Mouse (Mus musculus): ENCODE results near the gene Timeless. TPM values are rescaled to one million over a fixed set of nuclear protein-coding genes. Genes with fewer than 3 reads are reported as not detected.
"Not testable (repeated sequence)": the region's sequence is repeated elsewhere in the genome, so short reads cannot be mapped to it uniquely, and the experiment has no call there.

The Timeless gene
- total and polyA plus RNA-seq, 3 experiments = 2.8 to 7.2 (median 4.8) TPM

DNA sequence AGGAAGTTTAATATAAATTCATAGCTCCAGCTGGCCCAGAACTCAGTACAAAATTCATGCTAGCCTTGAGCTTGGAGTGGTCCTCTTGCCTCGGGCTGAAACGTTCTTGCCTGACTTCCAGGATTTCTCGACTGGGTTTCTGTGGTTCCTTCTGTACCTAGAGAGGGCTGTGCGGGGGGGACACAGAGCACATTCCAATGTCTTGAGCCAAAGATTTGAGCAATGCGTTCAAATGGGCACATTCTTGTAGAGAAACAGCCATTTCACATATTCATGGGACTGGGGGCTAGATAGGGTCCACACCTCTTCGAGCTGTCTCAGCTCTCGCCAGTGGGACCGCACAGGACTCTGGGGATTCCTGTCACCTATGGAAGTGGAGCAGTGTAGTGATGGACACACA, 24.1 kb downstream of the Timeless start:
- no peak for DNase-seq

DNA sequence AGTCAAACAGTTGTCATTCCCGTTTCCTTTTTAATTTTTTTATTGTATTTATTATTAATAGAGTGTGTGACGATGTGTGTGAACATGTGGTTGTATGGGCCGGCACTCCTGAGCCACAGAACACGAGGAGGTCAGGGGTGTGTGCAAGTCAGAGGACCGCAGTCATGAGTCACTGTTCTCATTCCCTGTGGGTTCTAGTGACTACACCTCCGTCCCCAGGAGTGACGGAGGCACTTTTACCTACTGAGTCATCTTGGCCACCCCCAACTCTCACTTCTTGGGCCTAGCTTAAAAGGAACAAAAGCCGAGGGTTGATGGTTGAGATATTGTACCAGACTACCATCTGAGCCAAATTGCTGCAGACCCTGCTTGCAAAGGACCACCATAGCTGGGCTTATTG, 24.5 kb downstream of the Timeless start:
- DNase-seq = no peak

DNA sequence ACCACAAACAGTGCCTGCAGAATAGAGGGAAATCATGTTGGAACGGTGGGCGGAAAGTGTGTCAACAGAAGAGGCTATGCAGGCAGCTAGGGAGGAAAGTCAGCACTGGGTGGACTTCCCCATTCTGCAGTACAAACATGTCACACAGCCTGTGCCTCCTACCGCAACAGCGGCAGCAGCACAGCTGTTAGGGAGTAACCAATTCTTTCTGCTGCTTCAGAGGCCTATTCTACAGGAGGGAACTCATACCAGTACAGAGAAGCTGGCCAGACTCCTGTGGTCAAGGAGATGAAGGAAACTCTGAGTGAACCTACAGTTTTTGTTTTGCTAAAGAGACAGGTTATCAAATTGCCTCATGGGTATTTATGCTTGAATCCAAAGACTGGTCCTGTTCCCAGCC, 27.1 kb downstream of the Timeless start:
- no peak for DNase-seq

- no peak for DNase-seq
Measured at GRCm38 (mm10) chr10:128259946-128260345, 28.1 kb downstream of the Timeless start.

DNA sequence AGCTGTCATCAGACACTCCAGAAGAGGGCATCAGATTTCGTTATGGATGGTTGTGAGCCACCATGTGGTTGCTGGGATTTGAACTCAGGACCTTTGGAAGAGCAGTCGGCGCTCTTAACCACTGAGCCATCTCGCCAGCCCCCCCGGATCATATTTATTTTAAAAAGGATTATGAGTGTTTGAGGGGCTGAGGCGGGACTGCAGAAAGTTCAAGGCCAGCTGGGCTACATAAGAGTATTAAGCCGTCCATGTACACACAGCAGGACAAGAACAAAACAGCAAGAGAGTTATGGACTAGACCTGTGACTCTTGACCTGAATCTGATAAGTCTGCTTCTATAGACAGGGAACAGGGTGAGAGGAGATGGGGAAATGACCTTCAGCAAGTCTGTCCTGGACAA, 28.5 kb downstream of the Timeless start:
- DNase-seq = not testable (repeated sequence)

DNA sequence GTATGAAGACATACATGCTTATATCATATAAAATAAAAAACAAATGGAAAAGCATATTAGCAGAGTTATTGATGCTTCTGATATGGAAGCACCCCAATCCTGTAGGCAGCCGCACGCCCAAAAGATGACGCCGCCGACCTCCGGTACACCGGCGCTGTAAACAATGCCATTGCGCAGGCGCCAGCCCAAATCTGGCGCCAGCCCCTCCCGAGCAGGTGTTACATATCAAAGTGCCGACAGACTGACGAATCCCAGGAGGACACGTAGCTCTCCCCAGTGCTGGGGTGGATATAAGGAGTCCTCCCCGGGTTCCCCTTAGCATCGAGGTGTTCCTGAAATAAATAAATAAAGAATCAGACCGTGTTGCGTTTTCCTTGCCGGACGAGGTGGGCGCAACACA, 30.4 kb downstream of the Timeless start:
- DNase-seq = no peak

DNA sequence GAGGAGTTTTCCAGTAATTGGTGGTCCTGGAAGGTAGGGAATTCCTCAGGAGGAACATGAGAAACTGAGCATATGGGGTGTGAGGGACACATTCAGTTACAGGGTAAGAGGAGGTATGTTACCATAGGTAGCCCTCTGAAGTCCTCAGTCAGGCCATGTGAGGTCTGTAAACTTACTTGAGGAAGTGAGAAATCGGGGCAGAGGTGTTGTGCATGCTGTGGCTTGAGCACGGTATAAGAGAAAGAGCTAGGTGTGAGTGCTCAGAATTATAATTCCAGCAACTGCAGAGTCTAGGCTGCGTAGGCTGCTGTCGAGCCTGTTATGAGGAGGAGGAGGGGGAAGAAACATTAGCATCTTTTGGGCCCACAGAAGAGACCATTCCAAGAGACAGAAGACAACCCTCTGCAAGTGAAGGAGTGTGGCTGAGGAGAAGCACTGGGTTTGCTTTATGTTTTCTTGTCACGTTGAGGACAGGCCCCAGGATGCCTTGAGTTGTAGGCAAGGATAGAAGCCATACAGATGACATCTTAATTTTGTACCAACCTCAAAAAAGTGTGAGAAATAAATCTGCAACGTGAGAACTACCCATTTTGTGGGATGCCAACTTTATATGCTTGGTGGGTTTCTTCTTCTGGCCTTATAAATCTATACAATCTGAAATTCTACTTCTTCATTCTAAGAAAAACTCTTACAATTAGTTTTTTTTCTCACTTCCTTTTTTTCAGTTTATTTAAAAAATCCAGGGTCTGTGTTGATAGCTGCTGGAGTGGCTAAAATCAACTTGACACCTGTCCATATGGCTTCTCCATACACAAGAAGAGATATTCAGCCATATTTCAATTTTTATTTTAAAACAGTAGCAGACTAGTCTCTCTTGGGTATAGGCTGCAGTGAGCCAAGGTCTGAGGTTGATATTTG, 31.8 kb downstream of the Timeless start:
- no peak for DNase-seq

DNA sequence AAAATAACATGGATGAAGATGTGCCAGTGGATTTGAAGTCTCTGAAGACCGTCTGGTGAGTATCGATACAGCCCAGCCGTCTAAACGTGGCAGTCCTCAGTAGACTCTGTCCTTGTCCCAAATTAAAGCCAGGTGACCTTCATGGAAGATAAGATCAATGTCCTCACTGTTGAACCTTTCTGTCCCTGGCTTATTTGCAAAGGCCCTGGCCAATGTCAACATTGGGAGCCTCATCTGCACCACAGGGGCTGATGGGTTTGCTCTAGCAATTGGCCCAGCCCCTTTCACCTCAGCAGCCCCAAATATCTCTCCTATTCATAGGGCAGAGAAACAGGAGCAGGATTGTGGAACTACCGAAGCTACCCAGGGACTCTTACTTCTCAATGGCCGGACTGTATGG, 36.5 kb downstream of the Timeless start, which contains the start of gene Apof:
Gene Apof (plus strand): TSS at position 301 of the 400 bp plus-strand sequence.
- peak; percentile 47 for DNase-seq

DNA sequence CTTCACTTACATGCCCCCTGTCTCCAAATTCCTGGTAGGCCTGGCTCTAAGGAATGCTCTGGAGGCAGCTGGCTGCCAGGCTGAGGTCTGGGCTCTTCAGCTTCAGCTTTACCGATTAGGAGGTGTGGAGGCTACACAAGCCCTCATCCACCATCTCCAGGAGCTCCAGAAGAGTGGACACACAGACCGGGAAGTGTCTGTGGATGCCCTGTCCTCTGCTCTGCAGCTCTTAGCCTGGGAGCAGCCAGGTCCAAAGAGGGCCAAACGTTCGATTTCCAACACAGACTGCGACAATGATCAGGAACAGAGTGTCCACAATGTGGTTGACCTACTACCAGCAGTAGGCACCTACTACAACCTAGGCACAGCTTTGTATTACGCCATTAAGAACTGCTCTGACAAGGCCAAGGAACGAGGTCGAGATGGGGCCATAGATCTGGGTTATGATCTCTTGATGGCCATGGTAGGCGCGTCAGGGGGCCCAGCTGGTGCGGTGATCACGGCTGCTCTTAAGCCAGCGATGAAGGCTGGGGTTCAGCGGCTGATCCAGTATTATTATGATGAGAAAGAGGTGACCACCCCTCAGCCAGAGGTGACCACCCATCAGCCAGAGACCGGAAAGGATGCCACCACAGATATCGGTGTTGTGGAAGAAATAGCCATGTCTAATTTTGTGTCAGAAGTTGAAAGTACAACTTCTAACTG, 37.5 kb downstream of the Timeless start:
- DNase-seq = peak; percentile 24

- peak; percentile 99 for DNase-seq
Measured at GRCm38 (mm10) chr10:128270287-128270841, 38.5 kb downstream of the Timeless start, which contains the start of gene Stat2. TSS of gene Stat2 (plus strand) at chr10:128270559.

DNA sequence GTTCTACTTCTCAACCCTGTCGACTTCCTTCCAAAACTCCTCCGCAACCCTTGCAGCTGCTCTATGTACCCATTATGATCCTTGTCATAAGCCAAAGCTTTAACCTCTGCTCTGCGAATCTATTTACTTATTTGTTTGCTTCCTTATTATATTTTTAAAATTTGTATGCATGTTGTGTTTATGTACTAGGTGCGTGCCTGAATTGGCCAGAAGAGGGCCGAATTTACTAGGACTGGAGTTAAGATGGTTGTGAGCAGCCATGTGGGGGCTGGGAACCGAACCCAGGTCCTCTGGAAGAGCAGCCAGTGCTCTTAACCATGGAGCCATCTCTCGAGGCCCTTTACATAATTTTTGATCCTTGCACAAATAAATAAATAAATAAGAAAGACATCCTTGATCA, 39.0 kb downstream of the Timeless start:
- DNase-seq = no peak

DNA sequence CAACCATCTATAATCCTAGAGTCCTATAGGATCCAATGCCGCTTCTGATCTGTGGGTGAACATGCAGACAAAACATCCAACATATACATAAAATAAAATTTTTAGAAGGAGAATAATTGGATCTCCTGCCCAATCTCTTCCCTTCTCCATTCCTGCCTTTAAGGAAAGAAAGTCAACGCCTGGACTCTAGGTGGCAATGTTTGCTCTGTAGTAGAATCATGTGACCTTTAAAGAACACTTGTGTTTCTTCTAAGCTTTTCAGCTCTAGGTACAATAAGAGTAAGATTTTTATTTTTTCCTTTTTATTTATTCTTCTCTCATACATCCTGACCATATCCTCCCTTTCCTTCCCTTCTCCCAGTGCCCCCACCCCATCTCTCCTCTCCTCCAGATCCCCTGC, 40.0 kb downstream of the Timeless start:
- no peak for DNase-seq

DNA sequence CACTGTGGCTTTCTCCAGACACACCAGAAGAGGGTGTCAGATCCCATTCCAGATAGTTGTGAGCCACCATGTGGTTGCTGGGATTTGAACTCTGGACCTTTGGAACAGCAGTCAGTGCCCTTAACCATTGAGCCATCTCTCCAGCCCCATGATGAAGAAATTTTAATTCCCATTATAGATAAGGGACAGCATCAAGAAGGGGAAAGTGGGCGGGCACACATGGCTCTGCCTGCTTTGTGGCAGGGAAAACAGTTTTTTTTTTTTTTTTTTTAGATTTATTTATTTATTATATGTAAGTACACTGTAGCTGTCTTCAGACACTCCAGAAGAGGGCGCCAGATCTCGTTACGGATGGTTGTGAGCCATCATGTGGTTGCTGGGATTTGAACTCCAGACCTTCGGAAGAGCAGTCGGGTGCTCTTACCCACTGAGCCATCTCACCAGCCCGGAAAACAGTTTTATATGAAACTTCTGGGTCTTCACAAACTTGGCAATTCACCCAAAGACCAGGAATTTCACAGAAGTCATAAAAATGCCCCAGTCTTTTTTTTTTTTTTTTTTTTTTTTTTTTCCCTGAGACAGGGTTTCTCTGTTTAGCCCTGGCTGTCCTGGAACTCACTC, 41.1 kb downstream of the Timeless start:
- DNase-seq = not testable (repeated sequence)

DNA sequence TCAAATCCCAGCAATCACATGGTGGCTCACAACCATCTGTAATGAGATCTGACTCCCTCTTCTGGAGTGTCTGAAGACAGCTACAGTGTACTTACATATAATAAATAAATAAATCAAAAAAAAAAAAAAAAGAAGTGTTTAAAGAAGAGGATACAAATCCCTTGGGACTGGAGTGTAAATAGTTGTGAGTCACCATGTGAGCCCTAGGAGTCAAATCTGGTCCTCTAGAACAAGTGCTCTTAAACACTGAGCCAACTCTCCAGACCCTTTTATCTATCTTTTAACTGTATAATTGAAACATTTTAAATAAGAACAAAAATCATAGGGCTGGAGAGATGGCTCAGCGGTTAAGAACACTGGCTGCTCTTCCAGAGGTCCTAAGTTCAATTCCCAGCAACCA, 43.5 kb downstream of the Timeless start:
- DNase-seq = not testable (repeated sequence)

DNA sequence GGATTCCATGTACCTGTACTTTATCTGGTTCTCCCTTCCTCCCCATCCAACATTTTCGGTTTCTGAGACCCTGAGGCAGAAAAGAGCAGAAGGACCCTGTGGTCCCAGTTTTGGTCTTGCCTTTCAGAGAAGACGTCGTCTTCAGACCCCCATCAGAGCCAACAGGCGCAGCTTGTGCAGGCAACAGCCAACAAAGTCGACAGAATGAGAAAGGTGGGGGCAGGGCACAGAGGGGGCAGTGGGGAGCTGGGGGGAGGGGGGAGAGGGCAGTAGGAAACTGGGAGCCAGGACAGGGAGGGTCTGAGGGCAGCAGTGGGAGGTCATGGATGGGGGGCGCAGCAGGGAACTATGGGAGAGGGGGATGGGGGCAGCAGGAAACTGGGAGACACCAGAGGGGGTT, 46.3 kb downstream of the Timeless start:
- no peak for DNase-seq

GRCm38 (mm10) chr10:128280943-128281342, 49.1 kb downstream of the Timeless start:
- no peak for DNase-seq

DNA sequence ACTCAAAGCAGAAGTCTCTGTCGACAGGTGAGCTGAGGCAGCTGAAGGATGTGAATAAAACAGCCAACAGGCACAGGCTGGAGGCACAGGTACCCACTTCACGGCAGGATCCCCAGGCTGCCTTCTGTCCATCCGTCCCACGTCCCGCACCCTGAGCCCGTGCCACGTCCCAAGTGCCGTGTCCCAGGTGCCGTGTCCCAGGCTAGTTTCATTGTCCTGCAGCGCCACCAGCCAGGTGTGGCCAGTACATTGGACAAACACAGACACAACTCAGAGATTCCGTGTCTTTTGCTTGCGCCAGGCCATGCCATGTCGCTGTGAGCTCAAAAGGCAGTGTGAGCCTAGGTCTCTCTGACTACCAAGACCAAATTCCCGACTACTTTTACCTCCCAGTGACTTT, 49.8 kb downstream of the Timeless start:
- DNase-seq = no peak

DNA sequence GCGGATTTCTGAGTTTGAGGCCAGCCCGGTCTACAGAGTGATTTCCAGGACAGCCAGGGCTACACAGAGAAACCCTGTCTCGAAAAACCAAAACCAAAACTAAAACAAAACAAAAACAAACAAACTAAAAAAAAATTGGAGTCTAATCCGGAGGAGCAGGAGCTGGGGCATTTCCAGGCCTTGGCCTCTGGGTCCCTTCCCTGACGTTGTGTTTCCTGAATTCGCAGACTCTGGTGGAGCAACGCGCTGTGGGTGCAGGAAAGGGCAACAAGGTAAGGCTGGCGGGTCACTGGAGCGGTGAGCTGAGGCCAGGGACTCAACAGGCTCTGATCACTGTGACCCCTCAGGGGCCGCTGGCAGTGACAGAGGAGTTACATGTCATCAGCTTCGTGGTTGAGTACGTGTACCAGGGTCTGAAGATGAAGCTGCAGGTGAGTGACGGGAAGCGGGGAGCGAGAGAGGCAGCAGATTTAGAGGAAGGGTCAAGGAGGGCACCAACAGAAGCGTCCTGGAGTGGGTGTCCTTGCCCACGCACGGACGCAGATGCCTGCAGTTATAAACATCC, 51.1 kb downstream of the Timeless start:
- DNase-seq = peak; percentile 39

DNA sequence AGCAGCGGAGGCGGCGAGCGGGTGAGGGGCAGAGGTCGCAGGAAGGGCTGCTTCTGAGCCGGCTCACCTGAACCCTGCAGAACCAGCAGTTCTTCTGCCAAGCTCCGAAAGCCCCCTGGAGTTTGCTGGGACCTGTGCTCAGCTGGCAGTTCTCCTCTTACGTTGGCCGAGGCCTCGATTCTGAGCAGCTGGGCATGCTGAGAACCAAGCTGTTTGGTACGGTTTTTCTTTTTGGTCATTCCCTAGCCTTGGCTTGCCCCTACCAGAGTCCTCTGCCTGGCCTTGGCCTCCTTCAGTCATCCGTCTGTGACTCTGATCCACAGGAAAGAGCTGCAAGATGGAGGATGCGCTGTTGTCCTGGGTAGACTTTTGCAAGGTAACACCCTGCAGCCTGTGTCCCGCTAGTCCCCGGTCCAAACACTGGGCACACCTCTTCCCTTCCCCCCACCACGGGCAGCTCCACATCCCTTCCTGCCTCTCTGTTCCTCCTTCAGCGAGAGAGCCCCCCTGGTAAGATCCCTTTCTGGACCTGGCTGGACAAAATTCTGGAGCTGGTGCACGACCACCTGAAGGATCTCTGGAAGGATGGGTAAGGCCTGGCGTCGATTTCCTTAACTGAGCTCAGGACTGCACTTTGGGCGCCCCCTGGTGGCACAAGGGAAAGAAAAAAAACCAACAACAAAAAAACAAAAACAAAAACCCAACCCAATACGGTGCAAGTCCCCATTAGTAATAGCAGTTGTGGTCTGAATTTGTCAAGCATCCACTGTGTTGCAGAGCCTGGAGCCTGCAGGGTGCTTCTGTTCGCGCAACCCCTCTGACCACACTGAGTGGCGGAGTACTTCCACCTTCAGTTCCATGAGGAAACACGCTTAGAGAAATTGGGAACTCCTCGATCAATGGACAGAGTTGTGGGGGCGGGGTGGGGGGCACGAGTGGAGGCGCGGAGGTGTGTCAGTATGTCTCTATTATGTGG, 52.0 kb downstream of the Timeless start:
- DNase-seq = peak; percentile 62

DNA sequence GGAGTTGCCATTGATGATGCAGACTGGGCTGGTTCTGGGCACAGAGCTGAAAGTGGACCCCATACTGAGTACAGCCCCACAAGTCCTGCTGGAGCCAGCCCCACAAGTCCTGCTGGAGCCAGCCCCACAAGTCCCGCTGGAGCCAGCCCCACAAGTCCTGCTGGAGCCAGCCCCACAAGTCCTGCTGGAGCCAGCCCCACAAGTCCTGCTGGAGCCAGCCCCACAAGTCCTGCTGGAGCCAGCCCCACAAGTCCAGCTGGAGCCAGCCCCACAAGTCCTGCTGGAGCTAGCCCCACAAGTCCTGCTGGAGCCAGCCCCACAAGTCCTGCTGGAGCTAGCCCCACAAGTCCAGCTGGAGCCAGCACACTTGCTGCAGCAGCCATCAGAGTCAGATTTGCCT, 58.7 kb downstream of the Timeless start:
- DNase-seq = not testable (repeated sequence)
